Mouse (Mus musculus) midbrain, postnatal 0 days (tissue): Measurements from ENCODE around the gene Dusp28. TPM values are rescaled to one million over a fixed set of nuclear protein-coding genes. Genes with fewer than 3 reads are reported as not detected.

Experiments used
- ATAC-seq: fragments of 200-750 bp; cut with Nextera tagmentation; 2 replicates; pipeline ENCODE4 v1.8.0; 2017; ENCODE audit warnings: moderate number of reproducible peaks, mild to moderate bottlenecking, moderate TSS enrichment, moderate library complexity; ENCODE audit not compliant: low FRiP score
- DNase-seq: peaks from one replicate; pipeline ENCODE4 v3.0.0-alpha.2; 2015; ENCODE audit warnings: low spot score
- H3K27ac ChIP-seq: fragments of 300-500 bp; sonication (generic); 2 replicates; pipeline ENCODE4 v1.5.1; 2014; ENCODE audit warnings: low read depth, mild to moderate bottlenecking, low read length, mixed read lengths
- H3K27me3 ChIP-seq: fragments of 300-500 bp; sonication (generic); 2 replicates; pipeline ENCODE4 v1.6.1; 2014; ENCODE audit warnings: low read length, control low read depth, mixed read lengths; ENCODE audit not compliant: insufficient read depth
- H3K36me3 ChIP-seq: fragments of 300-500 bp; sonication (generic); 2 replicates; pipeline ENCODE4 v1.6.1; 2014; ENCODE audit warnings: low read length, control low read depth, mixed read lengths; ENCODE audit not compliant: insufficient read depth
- H3K4me1 ChIP-seq: fragments of 300-500 bp; sonication (generic); 2 replicates; pipeline ENCODE4 v1.6.1; 2014; ENCODE audit warnings: mild to moderate bottlenecking, control low read depth, antibody characterized with exemption, low read length, mixed read lengths; ENCODE audit not compliant: insufficient read depth
- H3K4me2 ChIP-seq: fragments of 300-500 bp; sonication (generic); 2 replicates; pipeline ENCODE4 v1.6.1; 2014; ENCODE audit warnings: low read depth, mild to moderate bottlenecking, low read length, mixed read lengths; ENCODE audit not compliant: poor library complexity, severe bottlenecking
- H3K4me3 ChIP-seq: fragments of 300-500 bp; sonication (generic); 2 replicates; pipeline ENCODE4 v1.5.1; 2014; ENCODE audit warnings: low read depth, mild to moderate bottlenecking, low read length, moderate library complexity
- H3K9ac ChIP-seq: fragments of 300-500 bp; sonication (generic); replicated peaks from 2 replicates; pipeline ENCODE4 v1.6.1; 2014; ENCODE audit warnings: mild to moderate bottlenecking, low read length, moderate library complexity, mixed read lengths; ENCODE audit not compliant: poor library complexity, severe bottlenecking
- H3K9me3 ChIP-seq: fragments of 300-500 bp; sonication (generic); 2 replicates; pipeline ENCODE4 v1.6.1; 2016; ENCODE audit warnings: low read length, control low read depth
- CTCF ChIP-seq: IDR thresholded peaks from 2 replicates; pipeline ENCODE4 v1.5.1; 2016; ENCODE audit warnings: antibody characterized with exemption, mild to moderate bottlenecking
- WGBS: fragments of 180-500 bp; shearing (Covaris S2); extraction: QIAGEN DNeasy Blood & Tissue Kit; methylation state at CpG from one replicate; pipeline ENCODE4 v1.1.7; 2014; 5-methylcytosine and 5-hydroxymethylcytosine counted together
- polyA plus RNA-seq: library from polyadenylated mRNA; unstranded; fragments of >200 nt; fragmentation: Nextera tagmentation; extraction: Ambion mirVana; gene quantifications from 2 replicates; pipeline ENCODE4 v1.2.1, GENCODE M21; 2015
- total RNA-seq: library from RNA; depleted of rRNA; stranded (reverse); fragments of >200 nt; gene quantifications from 2 replicates; pipeline ENCODE4 v1.2.3, GENCODE M21; 2014

The Dusp28 gene
- total and polyA plus RNA-seq, 2 experiments from 2014 or later = 24.6 to 30.2 TPM

DNA sequence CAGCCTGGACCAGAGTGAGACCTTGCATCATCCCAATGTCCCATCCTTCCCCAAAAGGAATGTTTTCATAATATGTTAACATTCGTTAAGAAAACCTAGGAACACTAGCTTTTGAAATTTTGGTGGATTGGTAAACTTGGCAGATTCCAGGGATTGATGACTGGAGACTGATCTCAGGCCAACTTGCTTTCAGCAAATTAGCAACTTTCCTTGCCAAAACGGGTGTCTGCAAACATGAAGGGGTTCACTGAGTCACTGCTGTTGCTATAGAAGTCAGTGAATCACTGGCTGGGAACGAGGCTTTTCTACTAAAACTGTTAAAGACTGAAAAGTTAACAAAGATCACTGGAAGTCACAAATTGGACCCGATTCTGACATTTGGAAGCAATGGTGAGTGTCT is 3.2 kb upstream of the Dusp28 start:
- Histone ChIP-seq H3K4me1 (peaks cover 8% of the 10 kb centered on the region; the same call in 1 of the 2 replicates), H3K9me3 (no peaks in the 10 kb centered on the region), H3K9ac (no peak overlapping the region), H3K4me3 (no peak overlapping the region), H3K36me3 (no peaks in the 10 kb centered on the region), H3K27ac (no peak overlapping the region), H3K27me3 (no peaks in the 10 kb centered on the region), H3K4me2 (no peak overlapping the region)
- ATAC-seq (no peak), DNase-seq (no peak)
- no peak for TF ChIP-seq CTCF
- WGBS = 73% methylated on average over 4 of the region's 4 CpGs

DNA sequence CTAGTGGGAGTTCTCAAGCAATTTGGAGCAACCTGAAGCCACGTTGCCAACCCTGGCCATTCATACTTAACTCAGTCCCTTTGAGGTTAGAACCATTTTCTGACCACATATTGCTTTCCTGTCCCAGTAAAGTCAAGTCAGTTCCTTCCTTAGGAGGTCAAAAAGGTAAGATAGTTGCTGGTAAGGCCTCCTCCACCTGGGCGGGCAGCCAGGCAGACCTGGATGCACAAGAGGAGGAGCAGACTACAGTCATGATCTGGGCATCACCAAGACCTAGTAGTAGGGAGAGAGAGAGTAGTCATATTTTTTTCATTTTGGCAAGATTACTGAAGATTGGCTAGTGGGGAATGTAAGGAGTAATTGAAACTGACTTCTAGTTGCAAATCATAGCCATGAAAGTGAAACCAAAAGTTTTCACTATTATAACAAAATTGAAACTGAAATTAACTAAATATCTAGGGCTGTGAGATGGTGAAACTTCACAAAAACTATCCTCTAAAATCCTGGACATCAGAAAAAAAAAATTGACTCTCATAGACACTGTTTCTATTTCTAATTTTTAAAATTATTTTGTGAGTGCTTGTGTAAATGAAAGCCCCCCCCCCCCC is 974 bp upstream of the Dusp28 start:
- Histone ChIP-seq H3K36me3 (no peaks in the 10 kb centered on the region), H3K4me3 (no peak overlapping the region), H3K27me3 (no peaks in the 10 kb centered on the region), H3K4me1 (peaks cover 15% of the 10 kb centered on the region), H3K27ac (no peak overlapping the region), H3K9ac (no peak overlapping the region), H3K9me3 (no peaks in the 10 kb centered on the region), H3K4me2 (no peak overlapping the region)
- no peak for ATAC-seq
- no peak for DNase-seq
- WGBS = 100% methylated on average over 2 of the region's 2 CpGs
- TF ChIP-seq CTCF = no peak

DNA sequence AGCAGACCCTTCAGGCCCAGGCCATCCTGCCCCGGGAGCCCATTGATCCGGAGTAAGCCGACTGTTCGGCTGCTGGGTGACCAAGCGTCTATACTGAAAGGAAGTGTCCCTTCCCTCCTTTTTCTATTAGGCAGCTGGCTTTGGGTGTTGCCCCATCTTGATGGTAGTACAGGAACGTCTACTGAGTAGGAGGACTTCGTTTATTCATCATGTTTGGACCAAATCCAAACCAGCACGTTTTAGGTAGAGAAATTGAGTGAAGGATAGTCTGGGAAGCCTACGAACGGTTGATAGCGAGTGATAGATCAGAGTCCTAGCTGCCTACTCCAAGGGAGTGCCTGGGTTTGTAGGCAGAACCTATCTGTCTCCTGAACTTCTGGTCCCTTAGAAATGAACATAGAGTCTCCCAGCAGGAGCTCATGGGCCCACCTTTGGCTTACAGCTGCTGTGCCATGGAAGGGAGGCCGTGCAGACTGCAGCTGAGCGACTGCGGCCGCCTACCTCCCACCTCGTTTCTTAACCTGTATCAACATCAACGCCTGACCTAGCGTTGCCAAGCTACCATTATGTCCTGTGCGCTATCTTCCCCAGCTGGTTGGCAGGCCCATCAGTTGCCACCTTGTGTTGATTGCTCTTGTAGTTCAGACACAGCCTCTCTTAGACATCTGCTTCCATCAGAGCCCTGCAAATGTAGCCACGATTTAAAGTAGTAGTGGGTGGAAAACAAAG is 1.0 kb downstream of the Dusp28 start:
- TF ChIP-seq CTCF = no peak
- Histone ChIP-seq H3K9me3 (no peaks in the 10 kb centered on the region), H3K4me2 (peak overlapping the region; percentile 83), H3K4me1 (peaks cover 24% of the 10 kb centered on the region), H3K27ac (peak overlapping the region; percentile 94), H3K9ac (peak overlapping the region; percentile 79), H3K4me3 (peak overlapping the region; percentile 71), H3K36me3 (no peaks in the 10 kb centered on the region), H3K27me3 (no peaks in the 10 kb centered on the region)
- ATAC-seq = no peak
- WGBS = 48% methylated on average over 20 of the region's 20 CpGs
- no peak for DNase-seq

DNA sequence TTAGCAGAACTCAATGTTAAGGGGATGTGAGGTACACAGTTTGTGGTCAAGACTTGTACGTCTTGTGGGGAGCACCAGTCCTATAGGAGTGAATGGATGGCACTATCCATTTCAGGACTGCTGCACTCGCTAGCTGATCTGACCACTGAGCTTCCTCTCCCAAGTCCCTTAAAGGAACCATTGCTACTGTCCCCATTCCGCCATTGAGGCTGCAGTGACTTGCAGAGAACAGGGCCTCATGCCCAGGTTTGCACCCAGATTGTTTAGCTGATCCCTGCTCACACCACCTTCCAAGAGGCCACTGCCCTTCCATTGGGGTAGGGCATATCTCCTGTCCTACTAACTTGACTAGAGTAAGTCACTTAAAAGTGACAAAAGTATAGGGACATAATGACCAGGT is 1.9 kb downstream of the Dusp28 start:
- H3K27ac ChIP-seq = no peak overlapping the region
- no peak overlapping the region for H3K9ac ChIP-seq
- no peaks in the 10 kb centered on the region for H3K9me3 ChIP-seq
- H3K4me2 ChIP-seq = no peak overlapping the region
- no peak for TF ChIP-seq CTCF
- peaks cover 26% of the 10 kb centered on the region for H3K4me1 ChIP-seq
- H3K36me3 ChIP-seq = no peaks in the 10 kb centered on the region
- no peaks in the 10 kb centered on the region for H3K27me3 ChIP-seq
- ATAC-seq (no peak), DNase-seq (no peak)
- H3K4me3 ChIP-seq = no peak overlapping the region
- WGBS = 93% methylated on average over 3 of the region's 3 CpGs

- Histone ChIP-seq H3K4me1 (peaks cover 26% of the 10 kb centered on the region), H3K4me3 (peak overlapping the region; percentile 84; the same call in 1 of the 2 replicates), H3K27me3 (no peaks in the 10 kb centered on the region), H3K27ac (no peak overlapping the region), H3K9me3 (no peaks in the 10 kb centered on the region), H3K4me2 (peak overlapping the region; percentile 95; the same call in 1 of the 2 replicates), H3K9ac (no peak overlapping the region), H3K36me3 (peaks cover 4% of the 10 kb centered on the region; the same call in 1 of the 2 replicates)
- ATAC-seq (no peak), DNase-seq (peak; percentile 56)
- 74% methylated on average over 4 of the region's 4 CpGs for WGBS
- TF ChIP-seq CTCF = peak; percentile 54
Measured at GRCm38 (mm10) chr1:92909068-92909467, 2.3 kb downstream of the Dusp28 start.

DNA sequence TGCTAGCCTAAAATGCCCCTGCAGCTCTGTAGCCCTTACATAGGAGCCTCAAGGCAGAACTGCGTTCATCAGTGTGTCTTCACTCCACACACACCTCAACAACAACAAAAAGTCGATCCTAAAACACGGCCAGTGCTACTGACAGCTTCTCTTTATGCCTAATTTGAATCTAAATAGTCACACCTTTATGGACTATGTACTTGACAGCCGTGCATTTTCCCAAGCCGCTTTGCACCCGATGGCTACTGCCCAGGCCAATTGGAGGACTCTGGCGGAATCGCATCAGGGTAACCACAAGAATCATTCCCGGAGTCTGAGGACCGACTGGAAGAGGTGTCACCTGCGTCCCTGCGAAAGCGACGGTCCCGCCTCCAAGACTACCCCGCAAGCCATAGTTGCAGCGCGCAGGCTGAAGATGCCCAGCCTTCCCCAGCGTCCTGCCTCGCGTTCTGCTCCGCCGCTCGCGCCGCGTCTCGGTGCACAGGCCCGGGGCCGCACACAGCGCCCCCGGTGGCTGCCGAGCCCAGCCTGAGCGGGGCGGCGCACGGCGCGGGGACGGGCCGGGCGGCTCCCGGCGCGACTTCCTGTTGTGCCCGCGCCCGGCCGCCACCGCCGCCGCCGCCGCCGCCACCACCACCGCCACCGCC is 3.6 kb downstream of the Dusp28 start, which contains the start of gene Rnpepl1:
Gene Rnpepl1 (plus strand): TSS at position 545 of the 647 bp plus-strand sequence.
- H3K4me2 ChIP-seq = peak within 1 kb of the TSS; percentile 95
- peak; percentile 73 for ATAC-seq
- peak within 1 kb of the TSS; percentile 96 for H3K9ac ChIP-seq
- WGBS = under 1% methylated on average over 43 of the region's 57 CpGs
- no peaks in the 10 kb centered on the region for H3K9me3 ChIP-seq
- H3K27ac ChIP-seq = peak within 1 kb of the TSS; percentile 96
- peak; percentile 68 for TF ChIP-seq CTCF
- peaks cover 26% of the 10 kb centered on the region for H3K4me1 ChIP-seq
- peaks cover 13% of the 10 kb centered on the region for H3K36me3 ChIP-seq
- H3K27me3 ChIP-seq = no peaks in the 10 kb centered on the region
- peak within 1 kb of the TSS; percentile 84 for H3K4me3 ChIP-seq
- peak; percentile 79 for DNase-seq
